Mouse (Mus musculus): ENCODE data around the gene Aox2.

GRCm38 (mm10) chr1:58364551-58364950 lies 86.4 kb downstream of the Aox2 start:
- no peak for TF ChIP-seq CTCF (IDR thresholded peaks at IDR 0.05; ENCODE audit: borderline replicate concordance, control insufficient read depth, extremely low read depth, insufficient read depth, low read length, poor library complexity)
- TF ChIP-seq POLR2A (IDR thresholded peaks at IDR 0.05; ENCODE audit: control insufficient read depth, extremely low read depth, insufficient read depth, low read length, poor library complexity): no peak

Measured in thymus, adult 2 months (tissue).